Mouse (Mus musculus) heart, postnatal 0 days (tissue): ENCODE measurements around the gene H2-Q7. TPM values are rescaled to one million over a fixed set of nuclear protein-coding genes. Genes with fewer than 3 reads are reported as not detected.

Experiments
- ATAC-seq: fragments of 200-750 bp; cut with Nextera tagmentation; 2 replicates; pipeline ENCODE4 v1.8.0; 2017; ENCODE audit warnings: low read depth, moderate number of reproducible peaks, moderate library complexity; ENCODE audit not compliant: insufficient read depth
- DNase-seq: peaks from one replicate; pipeline ENCODE4 v3.0.0-alpha.2; 2016; ENCODE audit warnings: low spot score
- H3K27ac ChIP-seq: fragments of 300-500 bp; sonication (generic); 2 replicates; pipeline ENCODE4 v1.5.1; 2014; ENCODE audit warnings: low read depth, mild to moderate bottlenecking
- H3K27me3 ChIP-seq: fragments of 300-500 bp; sonication (generic); 2 replicates; pipeline ENCODE4 v1.6.1; 2014; ENCODE audit warnings: low read length, mixed read lengths; ENCODE audit not compliant: control insufficient read depth, insufficient read depth
- H3K36me3 ChIP-seq: fragments of 300-500 bp; sonication (generic); replicated peaks from 2 replicates; pipeline ENCODE4 v1.6.1; 2014; ENCODE audit warnings: low read length, mixed read lengths; ENCODE audit not compliant: control insufficient read depth, insufficient read depth
- H3K4me1 ChIP-seq: fragments of 300-500 bp; sonication (generic); 2 replicates; pipeline ENCODE4 v1.6.1; 2014; ENCODE audit warnings: antibody characterized with exemption; ENCODE audit not compliant: control insufficient read depth, insufficient read depth
- H3K4me2 ChIP-seq: fragments of 300-500 bp; sonication (generic); 2 replicates; pipeline ENCODE4 v1.6.1; 2014; ENCODE audit warnings: low read depth, mild to moderate bottlenecking, low read length, moderate library complexity
- H3K4me3 ChIP-seq: fragments of 300-500 bp; sonication (generic); 2 replicates; pipeline ENCODE4 v1.5.1; 2014; ENCODE audit warnings: low read depth, low read length
- H3K9ac ChIP-seq: fragments of 300-500 bp; sonication (generic); replicated peaks from 2 replicates; pipeline ENCODE4 v1.6.1; 2014; ENCODE audit warnings: low read depth, low read length, mixed read lengths
- H3K9me3 ChIP-seq: fragments of 300-500 bp; sonication (generic); replicated peaks from 2 replicates; pipeline ENCODE4 v1.6.1; 2016; ENCODE audit warnings: low read length; ENCODE audit not compliant: control insufficient read depth
- CTCF ChIP-seq: IDR thresholded peaks from 2 replicates; pipeline ENCODE4 v1.5.1; 2016; ENCODE audit warnings: antibody characterized with exemption, control low read depth, low read depth
- EP300 ChIP-seq: IDR thresholded peaks from 2 replicates; pipeline ENCODE4 v1.6.1; 2016; ENCODE audit warnings: antibody characterized with exemption, low read depth
- WGBS: fragments of 180-500 bp; shearing (Covaris S2); extraction: QIAGEN DNeasy Blood & Tissue Kit; methylation state at CpG from one replicate; pipeline ENCODE4 v1.1.7; 2014; 5-methylcytosine and 5-hydroxymethylcytosine counted together
- polyA plus RNA-seq: library from polyadenylated mRNA; unstranded; fragments of >200 nt; fragmentation: Nextera tagmentation; extraction: Ambion mirVana; gene quantifications from 2 replicates; pipeline ENCODE4 v1.2.1, GENCODE M21; 2015
- total RNA-seq: library from RNA; depleted of rRNA; stranded (reverse); fragments of >200 nt; gene quantifications from 2 replicates; pipeline ENCODE4 v1.2.3, GENCODE M21; 2014; ENCODE audit warnings: low replicate concordance; rRNA removed

H2-Q7 gene
- total and polyA plus RNA-seq, 2 experiments from 2014 or later, result 1.1 TPM; not detected in 1

DNA sequence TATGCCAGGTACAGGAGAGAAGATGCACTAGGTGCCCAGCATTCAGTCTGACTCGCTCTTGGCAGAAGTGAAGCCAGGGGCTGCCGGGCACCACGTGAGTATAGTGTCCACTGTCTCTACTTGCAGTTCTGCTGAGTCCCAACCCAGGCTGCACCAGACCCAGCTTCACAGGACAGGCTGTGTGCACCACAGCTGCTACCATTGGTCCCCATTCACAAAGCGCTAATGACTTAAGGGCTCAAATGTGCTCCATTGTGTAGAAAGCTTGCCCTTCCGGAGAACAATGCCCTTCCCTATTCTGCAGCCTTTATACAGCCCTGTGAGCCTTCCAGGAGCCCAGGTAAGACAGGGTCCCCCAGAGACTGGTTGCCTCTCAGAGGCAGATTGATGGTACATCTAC lies 51.4 kb downstream of the H2-Q7 start:
- Histone ChIP-seq H3K4me2 (no peak overlapping the region), H3K9me3 (no peaks in the 10 kb centered on the region), H3K9ac (no peak overlapping the region), H3K4me1 (no peaks in the 10 kb centered on the region), H3K4me3 (no peak overlapping the region), H3K36me3 (no peaks in the 10 kb centered on the region), H3K27me3 (no peaks in the 10 kb centered on the region), H3K27ac (no peak overlapping the region)
- DNase-seq, result no peak
- WGBS, result 72% methylated on average over 5 of the region's 5 CpGs
- ATAC-seq, result no peak
- TF ChIP-seq CTCF (no peak), EP300 (no peak)

Other genes with a start within 250 kb of the H2-Q7 start
- 0.27 and 1.0 TPM in 2 replicates for gene Ltb, start 244.7 kb upstream of the H2-Q7 start, total RNA-seq
- 0.33 and 0.48 TPM in 2 replicates for gene Ltb, start 244.7 kb upstream of the H2-Q7 start, polyA plus RNA-seq
- 0.53 TPM in 1 of 2 replicates, not detected in the other for gene Tnf, start 237.1 kb upstream of the H2-Q7 start, total RNA-seq
- 0.12 and 0.21 TPM in 2 replicates for gene Tnf, start 237.1 kb upstream of the H2-Q7 start, polyA plus RNA-seq
- not detected in 2 replicates for gene Lta, start 233.8 kb upstream of the H2-Q7 start, total RNA-seq
- not detected in 2 replicates for gene Lta, start 233.8 kb upstream of the H2-Q7 start, polyA plus RNA-seq
- gene Gm16181, start 218.3 kb upstream of the H2-Q7 start, total RNA-seq, result 0.93 TPM in 1 of 2 replicates, not detected in the other
- gene Gm16181, start 218.3 kb upstream of the H2-Q7 start, polyA plus RNA-seq, result 0.81 and 0.87 TPM in 2 replicates
- gene Atp6v1g2, start 205.5 kb upstream of the H2-Q7 start, total RNA-seq, result 3.2 and 3.7 TPM in 2 replicates
- 10.6 and 10.7 TPM in 2 replicates for gene Atp6v1g2, start 205.5 kb upstream of the H2-Q7 start, polyA plus RNA-seq
- gene Nfkbil1, start 203.4 kb upstream of the H2-Q7 start, total RNA-seq, result 14.3 and 33.4 TPM in 2 replicates
- gene Nfkbil1, start 203.4 kb upstream of the H2-Q7 start, polyA plus RNA-seq, result 6.7 and 7.0 TPM in 2 replicates
- 148 and 162 TPM in 2 replicates for gene Ddx39b, start 197.4 kb upstream of the H2-Q7 start, total RNA-seq
- gene Ddx39b, start 197.4 kb upstream of the H2-Q7 start, polyA plus RNA-seq, result 131 TPM in 2 replicates
- 65.4 and 104 TPM in 2 replicates for gene H2-D1, start 176.4 kb upstream of the H2-Q7 start, total RNA-seq
- 105 and 113 TPM in 2 replicates for gene H2-D1, start 176.4 kb upstream of the H2-Q7 start, polyA plus RNA-seq
- not detected in 2 replicates for gene H2-Q1, start 118.8 kb upstream of the H2-Q7 start, total RNA-seq
- gene H2-Q1, start 118.8 kb upstream of the H2-Q7 start, polyA plus RNA-seq, result not detected in 2 replicates
- not detected in 2 replicates for gene H2-Q2, start 96.9 kb upstream of the H2-Q7 start, total RNA-seq
- 0.14 and 0.22 TPM in 2 replicates for gene H2-Q2, start 96.9 kb upstream of the H2-Q7 start, polyA plus RNA-seq
- 6.9 and 19.7 TPM in 2 replicates for gene H2-Q4, start 59.5 kb upstream of the H2-Q7 start, total RNA-seq
- gene H2-Q4, start 59.5 kb upstream of the H2-Q7 start, polyA plus RNA-seq, result 2.2 and 2.8 TPM in 2 replicates
- gene H2-Q6, start 14.3 kb upstream of the H2-Q7 start, total RNA-seq, result 0.19 and 1.8 TPM in 2 replicates
- 0.26 TPM in 2 replicates for gene H2-Q6, start 14.3 kb upstream of the H2-Q7 start, polyA plus RNA-seq
- gene H2-Q10, start 30.9 kb downstream of the H2-Q7 start, total RNA-seq, result not detected in 2 replicates
- gene H2-Q10, start 30.9 kb downstream of the H2-Q7 start, polyA plus RNA-seq, result 0.10 and 0.11 TPM in 2 replicates
- not detected in 2 replicates for gene Pou5f1, start 66.9 kb downstream of the H2-Q7 start, total RNA-seq
- not detected in 2 replicates for gene Pou5f1, start 66.9 kb downstream of the H2-Q7 start, polyA plus RNA-seq
- gene Tcf19, start 77.7 kb downstream of the H2-Q7 start, total RNA-seq, result 58.8 and 68.0 TPM in 2 replicates
- 21.3 and 23.3 TPM in 2 replicates for gene Tcf19, start 77.7 kb downstream of the H2-Q7 start, polyA plus RNA-seq
- 4.8 and 30.8 TPM in 2 replicates for gene Cchcr1, start 77.9 kb downstream of the H2-Q7 start, total RNA-seq
- 4.5 and 4.8 TPM in 2 replicates for gene Cchcr1, start 77.9 kb downstream of the H2-Q7 start, polyA plus RNA-seq
- 1.3 TPM in 1 of 2 replicates, not detected in the other for gene Psors1c2, start 94.0 kb downstream of the H2-Q7 start, total RNA-seq
- 0.14 TPM in 1 of 2 replicates, not detected in the other for gene Psors1c2, start 94.0 kb downstream of the H2-Q7 start, polyA plus RNA-seq
- gene Cdsn, start 113.0 kb downstream of the H2-Q7 start, total RNA-seq, result 0.23 and 0.89 TPM in 2 replicates
- 0.37 and 0.48 TPM in 2 replicates for gene Cdsn, start 113.0 kb downstream of the H2-Q7 start, polyA plus RNA-seq
- gene 2300002M23Rik, start 128.3 kb downstream of the H2-Q7 start, total RNA-seq, result not detected in 2 replicates
- gene 2300002M23Rik, start 128.3 kb downstream of the H2-Q7 start, polyA plus RNA-seq, result not detected in 2 replicates
- gene Sfta2, start 162.4 kb downstream of the H2-Q7 start, total RNA-seq, result not detected in 2 replicates
- not detected in 2 replicates for gene Sfta2, start 162.4 kb downstream of the H2-Q7 start, polyA plus RNA-seq
- gene Gm9573, start 187.5 kb downstream of the H2-Q7 start, total RNA-seq, result not detected in 2 replicates
- not detected in 2 replicates for gene Gm9573, start 187.5 kb downstream of the H2-Q7 start, polyA plus RNA-seq
- gene Mucl3, start 204.5 kb downstream of the H2-Q7 start, total RNA-seq, result not detected in 2 replicates
- not detected in 2 replicates for gene Mucl3, start 204.5 kb downstream of the H2-Q7 start, polyA plus RNA-seq
- gene Vars2, start 228.4 kb downstream of the H2-Q7 start, total RNA-seq, result 25.5 and 59.8 TPM in 2 replicates
- 9.4 and 9.8 TPM in 2 replicates for gene Vars2, start 228.4 kb downstream of the H2-Q7 start, polyA plus RNA-seq
- 21.0 and 24.2 TPM in 2 replicates for gene Gtf2h4, start 234.6 kb downstream of the H2-Q7 start, total RNA-seq
- 18.0 and 21.2 TPM in 2 replicates for gene Gtf2h4, start 234.6 kb downstream of the H2-Q7 start, polyA plus RNA-seq